Mouse (Mus musculus) liver, adult 2 months (tissue): ENCODE results near the gene Id3.

ENCODE experiments used
- CTCF ChIP-seq: fragments of 200-500 bp; IDR thresholded peaks from 2 replicates; pipeline ENCODE4 v1.5.1; 2011; ENCODE audit warnings: low read depth, low read length, control low read depth
- POLR2A ChIP-seq: fragments of 200-500 bp; IDR thresholded peaks from 2 replicates; pipeline ENCODE4 v1.6.1; 2011; ENCODE audit warnings: low read length, control low read depth; ENCODE audit not compliant: insufficient read depth; ENCODE audit errors: extremely low read depth

- TF ChIP-seq CTCF (no peak), POLR2A (no peak)
Observed at GRCm38 (mm10) chr4:136098446-136098845, 44.9 kb upstream of the Id3 start.
